Mouse (Mus musculus): ENCODE measurements around the gene Spaar.

Gene Spaar

GRCm38 (mm10) chr4:43729794-43730550, at the start of gene Spaar:
Spaar (plus strand) TSS chr4:43730034.
- no peak for DNase-seq

GRCm38 (mm10) chr4:43690021-43690420, 39.8 kb upstream of the Spaar start:
- DNase-seq = no peak

GRCm38 (mm10) chr4:43691026-43691425, 38.8 kb upstream of the Spaar start:
- DNase-seq = no peak

- DNase-seq = peak; percentile 24
Observed at GRCm38 (mm10) chr4:43693806-43694241, 36.0 kb upstream of the Spaar start.

GRCm38 (mm10) chr4:43694439-43695248, 35.2 kb upstream of the Spaar start:
- DNase-seq = no peak

GRCm38 (mm10) chr4:43695249-43695671, 34.6 kb upstream of the Spaar start:
- no peak for DNase-seq

GRCm38 (mm10) chr4:43696561-43696960, 33.3 kb upstream of the Spaar start:
- DNase-seq = no peak

DNA sequence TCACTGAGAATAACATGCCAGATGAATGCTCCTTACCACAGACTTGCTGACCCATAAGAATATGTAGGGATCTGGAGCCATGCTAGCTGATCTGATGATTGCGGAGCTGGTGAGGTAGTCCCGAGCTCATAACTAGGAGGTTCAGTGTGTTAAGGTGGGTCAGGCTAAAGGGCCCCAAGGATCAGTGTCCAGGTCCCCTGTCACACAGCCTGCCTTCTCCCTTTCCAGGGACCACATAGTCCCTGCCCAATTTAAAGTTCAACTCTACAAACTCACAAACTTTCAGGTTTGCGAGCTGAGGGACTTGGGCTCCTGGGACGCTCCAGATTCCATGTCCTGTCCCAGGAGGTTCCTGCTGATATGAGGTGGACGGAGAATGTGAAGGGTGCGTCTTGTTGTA, 29.1 kb upstream of the Spaar start, which contains the start of gene Olfr70:
Olfr70 (minus strand) TSS at position 101 of the 400 bp plus-strand sequence.
- no peak for DNase-seq

- no peak for DNase-seq
Observed at GRCm38 (mm10) chr4:43703439-43703838, 26.4 kb upstream of the Spaar start.

DNA sequence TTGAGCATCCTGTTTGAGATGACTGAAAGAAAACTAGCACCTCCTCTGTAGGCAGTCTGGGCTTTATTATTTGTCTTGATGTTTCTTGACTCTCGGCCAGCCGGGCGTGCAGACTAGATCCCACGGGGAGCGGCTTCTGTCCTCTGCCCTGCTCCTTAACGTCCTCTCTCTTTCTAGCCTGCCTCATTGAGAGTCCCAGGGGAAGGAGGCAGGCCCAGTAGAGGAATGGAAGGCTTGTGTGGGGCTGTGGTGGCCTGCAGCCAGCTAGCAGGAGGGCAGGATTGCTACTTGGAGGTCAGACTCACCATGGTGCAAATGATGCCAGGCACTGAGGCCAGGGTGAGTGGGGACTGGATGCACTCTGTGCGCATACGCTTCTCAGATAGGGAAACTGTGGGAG, 26.0 kb upstream of the Spaar start:
- DNase-seq = no peak

GRCm38 (mm10) chr4:43705991-43706390, 23.8 kb upstream of the Spaar start:
- no peak for DNase-seq

- no peak for DNase-seq
Observed at GRCm38 (mm10) chr4:43709869-43710268, 20.0 kb upstream of the Spaar start, which contains the start of gene Olfr71. Olfr71 (minus strand) TSS chr4:43710255.

GRCm38 (mm10) chr4:43711821-43712220, 18.0 kb upstream of the Spaar start:
- DNase-seq = peak; percentile 57

GRCm38 (mm10) chr4:43713652-43714219, 16.1 kb upstream of the Spaar start:
- no peak for DNase-seq

GRCm38 (mm10) chr4:43720491-43721228, 9.2 kb upstream of the Spaar start:
- DNase-seq = no peak

DNA sequence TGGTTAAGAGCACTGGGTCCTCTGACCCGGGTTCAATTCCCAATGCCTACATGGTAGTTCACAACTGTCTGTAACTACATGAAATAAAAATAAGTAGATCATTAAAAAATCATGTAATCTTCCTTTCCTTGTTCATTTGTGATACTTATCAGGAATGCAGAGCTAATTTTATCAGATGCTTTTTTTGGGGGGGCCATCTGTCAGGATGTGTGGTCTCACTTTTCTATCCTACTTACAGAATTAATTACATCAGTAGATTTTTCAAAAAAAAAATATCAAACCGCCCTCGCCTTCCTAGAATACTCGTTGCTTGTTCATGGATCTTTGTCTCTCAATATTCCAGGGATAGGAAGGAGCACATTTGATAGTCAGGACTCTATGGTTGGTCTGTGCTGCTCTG, 7.6 kb upstream of the Spaar start:
- peak; percentile 57 for DNase-seq

DNA sequence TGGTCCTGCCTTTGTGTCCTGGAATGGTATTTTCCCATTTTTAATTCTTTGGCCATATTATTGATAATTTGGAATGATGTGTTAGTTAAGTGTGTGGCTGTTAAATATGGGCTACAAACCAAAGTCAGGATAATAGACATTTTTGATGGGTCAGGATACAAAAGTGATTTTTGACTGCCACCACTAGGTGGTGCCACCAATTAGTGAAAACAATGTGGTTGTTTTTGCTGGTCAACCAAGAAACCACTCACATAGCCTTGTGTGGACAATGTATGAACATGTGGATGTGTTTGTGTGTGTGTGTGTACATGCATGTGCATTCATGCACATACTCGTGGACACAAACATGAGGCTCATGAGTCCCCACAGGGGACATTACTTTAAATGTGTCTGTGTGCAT, 5.1 kb upstream of the Spaar start:
- DNase-seq = no peak

GRCm38 (mm10) chr4:43726228-43726993, 3.4 kb upstream of the Spaar start:
- DNase-seq = no peak

- no peak for DNase-seq
Observed at GRCm38 (mm10) chr4:43726995-43727394, 2.8 kb upstream of the Spaar start, which contains the start of gene Hrct1. Hrct1 (plus strand) TSS chr4:43727188.

- no peak for DNase-seq
Observed at GRCm38 (mm10) chr4:43727718-43728575, 1.9 kb upstream of the Spaar start.

DNA sequence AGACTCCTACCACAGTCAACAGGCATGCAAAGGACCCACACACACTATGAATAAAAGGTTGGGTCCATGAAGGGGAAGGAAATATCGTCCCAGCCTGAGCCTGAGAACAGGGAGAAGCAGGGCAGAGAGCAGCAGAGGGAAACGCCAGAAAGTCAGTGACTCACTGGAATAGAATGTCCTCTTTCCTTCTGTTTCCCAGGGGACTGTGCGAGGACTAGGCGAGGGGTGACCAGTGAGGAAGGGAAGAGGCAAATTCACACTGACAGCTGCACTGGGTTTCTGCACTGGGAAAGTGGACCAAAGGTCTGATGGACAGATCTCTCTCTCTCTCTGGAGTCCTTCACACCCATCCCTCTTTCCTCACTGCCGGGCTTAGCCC, 1.3 kb upstream of the Spaar start:
- DNase-seq = no peak
